Mouse (Mus musculus) kidney, postnatal 10 days (tissue): Measurements from ENCODE around the gene Fuca1.

Experiments used
- DNase-seq: peaks from one replicate; pipeline ENCODE4 v3.0.0; 2021; ENCODE audit warnings: mixed read lengths

Gene Fuca1

DNA sequence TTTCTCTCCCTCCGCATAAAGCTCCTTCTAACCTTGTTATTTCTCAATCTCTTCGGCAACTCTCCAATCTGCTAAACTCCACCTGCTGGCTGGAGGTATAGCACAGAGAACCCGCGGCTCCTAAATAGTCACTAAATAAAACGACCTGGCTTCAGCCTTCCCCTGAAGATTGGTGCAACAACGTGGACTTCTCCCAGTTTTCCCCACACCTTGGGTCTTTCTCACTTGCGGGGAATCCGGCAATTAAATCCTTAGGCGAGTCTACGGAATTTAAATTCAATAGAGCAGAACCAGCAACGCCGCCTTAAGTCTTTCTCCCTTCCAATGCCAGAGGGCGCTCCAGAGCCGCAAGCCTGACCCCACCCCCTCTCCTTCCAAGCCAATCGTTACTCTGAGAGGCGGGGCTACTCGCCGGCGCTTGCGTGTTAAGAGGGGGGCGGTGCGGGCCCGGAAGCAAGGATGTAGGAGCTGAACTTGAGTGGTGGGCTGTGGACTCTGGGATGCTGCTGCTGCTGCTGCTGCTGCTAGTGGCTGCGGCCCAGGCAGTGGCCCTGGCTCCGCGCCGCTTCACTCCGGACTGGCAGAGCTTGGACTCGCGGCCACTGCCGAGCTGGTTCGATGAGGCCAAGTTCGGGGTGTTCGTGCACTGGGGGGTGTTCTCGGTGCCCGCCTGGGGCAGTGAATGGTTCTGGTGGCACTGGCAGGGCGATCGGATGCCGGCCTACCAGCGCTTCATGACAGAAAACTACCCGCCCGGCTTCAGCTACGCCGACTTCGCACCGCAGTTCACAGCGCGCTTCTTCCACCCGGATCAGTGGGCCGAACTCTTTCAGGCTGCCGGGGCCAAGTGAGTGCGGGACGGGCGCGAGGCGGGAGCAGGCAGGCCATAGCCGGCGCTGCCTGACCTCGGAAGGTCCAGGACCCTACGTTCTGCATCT, at the start of gene Fuca1:
Gene Fuca1 (plus strand): TSS at position 432 of the 938 bp plus-strand sequence.
- peak; percentile 98 for DNase-seq

- no peak for DNase-seq
Observed at GRCm38 (mm10) chr4:135872015-135872414, 48.5 kb upstream of the Fuca1 start.

GRCm38 (mm10) chr4:135872589-135873391, 47.7 kb upstream of the Fuca1 start:
- DNase-seq: no peak

DNA sequence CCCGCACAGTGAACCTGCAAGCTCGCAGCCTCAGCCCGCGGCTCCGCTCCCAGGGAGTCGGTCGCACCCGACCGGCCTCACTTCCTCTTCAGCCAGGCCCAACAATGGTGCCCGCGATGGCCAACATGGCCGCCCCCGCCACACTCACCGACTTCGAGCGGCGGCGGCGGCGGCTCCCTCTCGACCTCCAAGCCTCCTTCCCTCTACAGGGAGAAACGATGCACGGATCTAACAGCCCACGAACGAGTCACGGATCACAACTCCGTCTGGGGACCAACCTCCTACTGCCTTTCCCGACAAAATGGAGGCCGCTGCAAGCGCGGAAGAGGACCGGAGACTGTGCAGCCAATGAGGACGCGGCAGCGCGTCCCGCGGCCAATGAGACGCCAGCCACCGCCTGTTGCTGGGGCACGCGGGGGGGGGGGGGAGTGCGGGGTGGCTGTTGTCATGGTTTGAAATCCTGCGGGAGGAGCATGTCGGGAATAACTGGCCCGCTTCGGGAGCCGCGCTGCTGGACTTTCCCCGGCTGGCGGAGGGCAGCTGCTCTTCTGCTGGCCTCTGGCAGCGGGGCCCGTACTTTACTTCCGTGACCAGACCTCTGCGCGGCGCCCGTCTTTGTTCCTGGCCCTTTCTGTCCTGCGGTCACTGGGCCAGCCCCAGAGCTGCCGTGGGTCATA, 46.9 kb upstream of the Fuca1 start, which contains the start of gene Pnrc2:
Gene Pnrc2 (minus strand): TSS at position 325 of the 677 bp plus-strand sequence.
- peak; percentile 94 for DNase-seq

GRCm38 (mm10) chr4:135874564-135875535, 45.7 kb upstream of the Fuca1 start:
- DNase-seq: no peak

DNA sequence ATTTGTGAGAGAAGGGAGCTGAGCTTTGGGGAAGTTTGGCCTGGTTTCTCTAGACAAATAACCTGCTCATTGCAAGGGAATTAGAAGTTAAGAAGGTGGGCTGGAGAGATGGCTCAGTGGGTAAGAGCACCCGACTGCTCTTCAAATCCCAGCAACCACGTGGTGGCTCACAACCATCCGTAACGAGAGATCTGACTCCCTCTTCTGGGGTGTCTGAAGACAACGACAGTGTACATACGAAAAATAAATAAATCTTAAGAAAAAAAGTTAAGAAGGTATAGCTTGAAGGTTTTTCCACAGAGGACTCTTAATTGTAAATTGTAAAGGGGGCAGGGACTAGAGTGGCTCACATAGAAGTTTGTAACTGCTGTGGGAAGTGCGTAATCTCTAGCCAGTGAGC, 45.0 kb upstream of the Fuca1 start:
- DNase-seq: no peak

GRCm38 (mm10) chr4:135875991-135876582, 44.4 kb upstream of the Fuca1 start:
- peak; percentile 81 for DNase-seq

- peak; percentile 84 for DNase-seq
Observed at GRCm38 (mm10) chr4:135876583-135877020, 43.9 kb upstream of the Fuca1 start.

- peak; percentile 64 for DNase-seq
Observed at GRCm38 (mm10) chr4:135877742-135878141, 42.8 kb upstream of the Fuca1 start.

DNA sequence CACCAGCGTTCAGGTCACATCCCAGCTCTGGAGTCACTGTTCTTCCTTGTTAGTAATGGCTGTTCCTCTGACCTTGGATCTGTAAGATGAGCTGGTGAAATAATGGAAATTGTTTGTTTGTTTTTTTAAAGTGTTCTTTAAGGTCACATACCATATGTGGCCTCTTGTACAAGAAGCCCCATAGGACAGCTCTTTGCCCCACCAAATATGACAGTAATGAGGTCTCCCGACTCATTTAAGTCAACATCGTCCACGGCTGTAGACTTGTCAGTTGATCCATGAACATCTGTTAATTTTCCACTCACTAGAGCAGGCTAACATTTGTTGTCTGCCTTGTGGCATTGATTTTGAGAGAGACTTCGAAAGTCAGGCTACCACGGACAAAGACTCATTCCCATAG, 41.5 kb upstream of the Fuca1 start:
- no peak for DNase-seq

GRCm38 (mm10) chr4:135880018-135880417, 40.5 kb upstream of the Fuca1 start:
- DNase-seq: peak; percentile 6

- DNase-seq: peak; percentile 7
Observed at GRCm38 (mm10) chr4:135880576-135880975, 40.0 kb upstream of the Fuca1 start.

DNA sequence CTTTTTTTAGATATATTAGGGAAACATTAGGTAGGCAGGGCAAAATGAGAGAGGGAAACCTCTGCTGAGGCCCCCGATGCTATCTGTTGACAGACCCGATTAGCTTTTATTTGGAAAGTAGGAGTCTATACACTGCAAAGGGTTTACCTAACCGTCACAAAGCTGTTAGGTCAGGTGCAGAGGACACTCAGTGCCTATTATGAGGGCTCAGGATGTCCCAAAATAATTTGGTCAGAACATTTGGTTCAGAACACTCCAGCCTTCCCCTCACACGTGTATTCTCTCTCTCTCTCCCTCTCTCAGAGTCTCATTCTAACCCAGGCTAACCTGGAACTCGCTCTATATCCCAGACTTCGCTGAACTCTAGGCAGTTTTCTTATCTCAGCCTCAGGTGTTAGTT, 38.5 kb upstream of the Fuca1 start:
- no peak for DNase-seq

- peak; percentile 33 for DNase-seq
Observed at GRCm38 (mm10) chr4:135883401-135883851, 37.1 kb upstream of the Fuca1 start.

DNA sequence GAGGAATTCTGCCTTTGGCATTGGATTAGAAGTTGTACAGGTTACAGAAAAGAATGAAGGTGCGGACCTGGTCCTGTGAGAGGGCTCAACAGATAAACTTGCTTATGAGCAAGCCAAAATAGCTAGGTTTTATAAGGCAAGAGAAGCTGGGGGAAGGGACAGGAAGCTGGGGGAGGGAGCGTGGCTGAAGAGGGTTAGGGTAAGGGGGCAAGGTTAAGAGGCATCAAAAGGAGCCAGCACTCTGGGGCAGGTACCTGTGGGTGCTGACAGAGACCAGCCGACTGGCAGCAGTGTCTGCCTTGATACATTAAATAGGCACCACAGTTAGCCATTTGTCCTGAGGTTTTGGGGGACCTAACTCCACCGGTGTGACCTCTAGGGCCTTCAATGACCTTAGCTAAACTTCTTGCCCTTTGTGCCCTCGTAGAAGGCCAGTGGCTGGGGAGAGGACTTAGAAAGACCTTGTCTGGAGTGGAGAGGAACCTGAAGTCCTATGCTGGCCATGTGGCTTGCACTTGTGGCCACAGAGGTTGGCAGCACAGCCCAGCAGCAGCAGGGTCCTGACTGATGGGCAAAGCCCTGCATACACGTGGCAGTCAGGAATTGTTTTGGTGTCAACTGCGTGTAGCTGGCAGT, 36.5 kb upstream of the Fuca1 start:
- DNase-seq: peak; percentile 20

GRCm38 (mm10) chr4:135884531-135884930, 36.0 kb upstream of the Fuca1 start:
- peak; percentile 6 for DNase-seq

- peak; percentile 3 for DNase-seq
Observed at GRCm38 (mm10) chr4:135885676-135886075, 34.9 kb upstream of the Fuca1 start.

DNA sequence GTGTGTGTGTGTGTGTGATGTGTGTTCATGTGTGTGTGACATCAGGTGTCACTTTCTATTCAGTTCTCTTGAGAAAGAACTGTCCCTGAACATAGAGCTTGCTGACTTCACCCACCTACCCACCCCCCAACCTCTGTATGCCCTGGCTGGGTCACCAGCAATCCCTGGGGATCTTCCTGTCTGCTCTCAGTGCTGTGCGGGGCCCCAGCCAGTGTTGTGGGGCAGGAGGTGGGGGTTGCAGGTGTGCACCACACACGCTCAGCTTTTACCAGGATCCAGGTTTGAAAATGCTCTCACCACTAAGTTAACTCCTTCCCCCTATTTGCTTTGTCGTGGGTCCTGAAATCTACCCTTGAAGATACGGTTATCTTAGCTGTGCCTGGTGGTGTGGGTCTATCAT, 34.4 kb upstream of the Fuca1 start:
- peak; percentile 4 for DNase-seq

DNA sequence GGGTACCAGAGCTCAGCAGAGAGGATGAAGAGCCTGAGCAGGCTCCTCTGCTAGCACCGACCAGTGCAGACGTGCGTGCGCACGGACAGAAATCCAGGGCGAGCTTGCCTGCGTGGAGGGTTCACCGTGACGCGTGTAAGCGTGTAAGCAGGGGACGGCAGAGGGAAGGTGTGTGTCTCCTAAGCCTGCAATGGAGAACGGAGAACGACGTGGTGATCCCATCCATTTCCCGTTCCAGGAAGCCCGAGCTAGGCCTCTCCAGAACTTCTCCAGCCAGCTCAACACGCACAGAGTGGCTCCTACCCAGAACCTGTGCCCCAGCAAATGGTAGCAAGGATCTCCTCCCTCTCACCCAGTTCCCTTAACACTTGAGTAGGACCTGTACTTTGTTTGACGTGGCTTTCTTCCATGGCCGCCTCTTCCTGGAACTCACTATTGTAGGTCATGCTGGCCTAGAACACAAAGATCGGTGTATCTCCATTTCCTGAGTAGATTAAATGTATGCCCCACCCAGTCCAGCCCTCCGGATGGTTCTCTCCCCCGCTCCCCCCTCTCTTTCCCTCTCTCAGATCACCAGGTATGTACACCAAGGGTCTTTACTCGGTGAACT, 32.0 kb upstream of the Fuca1 start:
- no peak for DNase-seq
